Mouse (Mus musculus): ENCODE measurements around the gene Skap2.

GRCm38 (mm10) chr6:51808011-51808410 is 204.3 kb downstream of the Skap2 start:
- no peak for TF ChIP-seq FLI1 (IDR thresholded peaks at IDR 0.05; ENCODE audit: low read length)
- TF ChIP-seq GATA1 (IDR thresholded peaks at IDR 0.05; ENCODE audit: borderline replicate concordance, low read length) = no peak

Data from megakaryocyte, embryonic 14.5 days (primary cell).